Mouse (Mus musculus): ENCODE measurements at regions not wholly inside any gene's neighbourhood (a gene's known extent, or its start where the extent isn't known, plus 50 kb on each side); places are given as distances from the start of the nearest gene placed in this dataset.
A peak's percentile ranks its signal among the peaks of the same experiment; 100 is the strongest.

DNA sequence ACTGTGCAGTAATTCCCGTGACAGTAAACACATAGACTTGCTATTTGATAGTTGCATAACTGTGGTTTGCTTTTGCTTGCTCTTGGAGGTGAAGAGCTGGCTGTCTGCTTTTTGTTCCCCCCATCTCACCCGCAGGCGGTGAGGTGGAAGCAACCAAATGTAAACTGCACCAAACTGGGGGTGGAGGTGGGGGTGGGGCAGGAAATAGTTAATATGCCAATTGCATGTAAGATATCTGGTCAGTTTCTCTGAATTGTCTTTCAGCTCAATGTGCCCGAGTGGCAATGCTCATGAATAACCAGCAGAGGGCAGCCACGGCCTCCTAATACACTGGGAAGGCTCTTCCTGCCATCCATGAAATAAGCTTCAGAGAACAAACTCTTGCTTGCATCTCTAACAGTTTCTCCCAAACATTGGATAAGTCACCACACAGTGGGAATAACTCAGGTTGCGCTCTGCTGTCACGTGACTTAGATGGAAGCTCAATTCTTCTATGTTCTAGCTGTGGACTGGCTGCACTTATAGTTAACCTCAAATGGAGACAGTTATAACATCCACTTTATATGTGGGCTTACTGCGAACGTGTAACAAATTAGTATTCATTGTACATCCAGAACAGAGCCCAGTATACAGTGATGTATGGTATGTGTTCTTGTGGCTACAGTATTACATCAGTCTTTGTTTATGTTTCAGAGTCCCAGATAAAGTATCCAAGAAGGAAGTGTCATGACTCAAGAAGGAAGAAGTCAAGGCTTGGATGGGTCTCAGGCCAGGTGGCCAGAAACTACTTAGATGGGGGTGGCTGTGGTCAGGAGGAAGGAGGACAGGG, 62.0 kb upstream of the Egflam start:
- TF ChIP-seq ZC3H11A (IDR thresholded peaks at IDR 0.05; ENCODE audit: borderline replicate concordance, low read depth, low read length) (peak; percentile 99), HCFC1 (IDR thresholded peaks at IDR 0.05; ENCODE audit: borderline replicate concordance, insufficient read depth, low read length) (no peak), MAFK (IDR thresholded peaks at IDR 0.05; ENCODE audit: insufficient read depth, low read depth, low read length) (no peak), ZNF384 (IDR thresholded peaks at IDR 0.05; ENCODE audit: low read depth, low read length) (no peak)

All from ES-E14 (cell line).